Mouse (Mus musculus) kidney, embryonic 14.5 days (tissue): ENCODE measurements at regions not wholly inside any gene's neighbourhood (a gene's known extent, or its start where the extent isn't known, plus 50 kb on each side); places are given as distances from the start of the nearest gene placed in this dataset.

ENCODE experiments used
- ATAC-seq: fragments of 200-750 bp; cut with Nextera tagmentation; 2 replicates; pipeline ENCODE4 v1.8.0; 2017; ENCODE audit warnings: moderate number of reproducible peaks, mild to moderate bottlenecking, moderate TSS enrichment, moderate library complexity; ENCODE audit not compliant: low FRiP score, low TSS enrichment
- H3K27ac ChIP-seq: fragments of 300-500 bp; sonication (generic); 2 replicates; pipeline ENCODE4 v1.5.1; 2014; ENCODE audit warnings: low read depth, mild to moderate bottlenecking, low read length, moderate library complexity, mixed read lengths
- H3K27me3 ChIP-seq: fragments of 300-500 bp; sonication (generic); 2 replicates; pipeline ENCODE4 v1.6.1; 2014; ENCODE audit warnings: mild to moderate bottlenecking, low read length; ENCODE audit not compliant: control insufficient read depth, insufficient read depth
- H3K36me3 ChIP-seq: fragments of 300-500 bp; sonication (generic); 2 replicates; pipeline ENCODE4 v1.6.1; 2014; ENCODE audit warnings: low read length, mixed read lengths; ENCODE audit not compliant: control insufficient read depth, insufficient read depth
- H3K4me1 ChIP-seq: fragments of 300-500 bp; sonication (generic); 2 replicates; pipeline ENCODE4 v1.6.1; 2014; ENCODE audit warnings: low read length, mixed read lengths; ENCODE audit not compliant: control insufficient read depth, insufficient read depth
- H3K4me2 ChIP-seq: fragments of 300-500 bp; sonication (generic); replicated peaks from 2 replicates; pipeline ENCODE4 v1.6.1; 2014; ENCODE audit warnings: low read depth, mild to moderate bottlenecking, low read length
- H3K4me3 ChIP-seq: fragments of 300-500 bp; sonication (generic); 2 replicates; pipeline ENCODE4 v1.5.1; 2014; ENCODE audit warnings: mild to moderate bottlenecking, low read length
- H3K9ac ChIP-seq: fragments of 300-500 bp; sonication (generic); 2 replicates; pipeline ENCODE4 v1.6.1; 2014; ENCODE audit warnings: low read depth, mild to moderate bottlenecking, low read length, moderate library complexity
- H3K9me3 ChIP-seq: fragments of 300-500 bp; sonication (generic); 2 replicates; pipeline ENCODE4 v1.6.1; 2016; ENCODE audit warnings: low read length; ENCODE audit not compliant: control insufficient read depth

DNA sequence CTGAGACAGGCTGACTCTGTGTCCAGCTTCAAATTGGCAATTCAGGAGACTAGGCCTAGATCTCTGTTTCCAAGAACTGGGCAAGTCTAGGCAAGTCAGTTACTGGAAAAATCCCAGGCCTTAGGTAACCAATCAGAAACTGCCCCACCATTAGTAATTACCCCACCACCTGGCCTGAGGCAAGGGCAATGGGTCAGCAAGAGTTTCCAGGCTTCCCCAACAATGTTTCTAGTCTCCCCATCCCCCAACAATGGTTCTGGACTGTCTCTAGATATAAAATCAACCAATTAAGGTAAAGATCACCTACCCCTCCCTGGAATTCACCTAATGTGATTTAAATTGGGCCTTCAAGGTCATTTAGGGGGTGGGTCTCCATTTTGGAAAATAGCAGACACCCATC is 734.0 kb downstream of the Rps29 start:
- Histone ChIP-seq H3K4me1 (no peaks in the 10 kb centered on the region), H3K9me3 (no peaks in the 10 kb centered on the region), H3K27me3 (no peaks in the 10 kb centered on the region), H3K9ac (no peak overlapping the region), H3K4me2 (no peak overlapping the region), H3K27ac (no peak overlapping the region), H3K36me3 (no peaks in the 10 kb centered on the region), H3K4me3 (no peak overlapping the region)
- ATAC-seq = no peak
